Mouse (Mus musculus): ENCODE data around the gene Adprhl2. TPM values are rescaled to one million over a fixed set of nuclear protein-coding genes. Genes with fewer than 3 reads are reported as not detected.

Adprhl2 gene
- polyA plus RNA-seq, 1 experiment, result 37.7 TPM

DNA sequence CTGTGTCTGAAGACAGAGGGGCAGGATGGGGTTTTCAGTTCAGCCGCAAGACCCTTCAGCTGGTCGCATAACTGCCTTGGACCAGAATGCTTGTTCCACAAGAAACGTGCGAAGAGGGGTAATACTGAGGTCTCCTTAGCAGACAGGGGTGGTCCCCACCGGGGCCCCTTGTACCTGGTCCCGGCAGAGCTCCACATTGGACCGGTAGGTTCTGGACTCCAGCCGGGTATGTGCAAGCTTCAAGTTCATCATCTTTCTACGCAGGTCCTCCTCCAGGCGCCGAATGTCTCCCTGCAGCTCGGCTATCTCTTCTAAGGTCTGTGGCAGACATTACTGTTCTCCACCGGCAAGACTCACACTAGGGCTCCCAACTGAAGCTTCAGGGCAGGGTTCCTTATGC lies 1.1 kb upstream of the Adprhl2 start:
- Histone ChIP-seq H3K4me1 (ENCODE audit: control insufficient read depth, insufficient read depth, low read length) (no peaks in the 10 kb centered on the region; the same call in 1 of the 2 replicates), H3K27ac (ENCODE audit: insufficient read depth, low read length) (no peak overlapping the region), H3K4me3 (ENCODE audit: insufficient read depth, low read length) (no peak overlapping the region)
- TF ChIP-seq POLR2A (IDR thresholded peaks at IDR 0.05; ENCODE audit: extremely low read depth, insufficient read depth, low read length) (no peak), CTCF (IDR thresholded peaks at IDR 0.05; ENCODE audit: extremely low read depth, insufficient read depth, low read length) (no peak)

DNA sequence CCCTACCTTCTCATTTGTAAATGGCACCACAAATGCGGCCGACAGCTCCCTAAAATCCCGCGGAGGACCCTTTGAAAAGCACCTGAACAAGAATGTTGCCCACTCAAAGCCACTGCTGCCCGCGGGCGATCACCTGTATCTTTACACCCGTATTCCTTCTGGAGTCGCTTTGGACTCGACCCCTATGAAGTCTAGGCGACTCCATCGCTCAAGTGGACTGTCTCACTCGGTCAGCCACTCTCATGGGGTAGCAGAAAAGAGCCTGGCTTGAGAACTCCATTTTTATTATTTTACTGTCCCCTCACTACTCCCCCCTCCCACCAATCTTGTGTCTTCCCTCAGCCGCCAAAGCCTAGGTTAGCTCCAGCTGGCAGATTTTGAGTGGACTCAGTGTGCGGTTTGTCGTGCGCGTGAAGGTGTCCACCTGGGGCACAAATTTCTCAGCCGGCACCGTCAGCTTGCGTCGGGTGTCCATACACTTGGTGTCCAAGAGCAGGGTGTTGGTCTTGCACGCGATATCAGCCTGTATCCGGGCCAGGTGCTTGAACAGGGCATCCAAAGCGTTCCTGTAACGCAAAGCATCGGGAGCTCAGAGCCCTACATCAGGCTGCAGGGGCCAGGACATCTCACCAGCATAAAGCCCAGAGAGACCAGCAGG lies 480 bp upstream of the Adprhl2 start:
- no peak overlapping the region for H3K27ac ChIP-seq (ENCODE audit: insufficient read depth, low read length)
- H3K4me1 ChIP-seq (ENCODE audit: control insufficient read depth, insufficient read depth, low read length), result no peaks in the 10 kb centered on the region; the same call in 1 of the 2 replicates
- peak overlapping the region; percentile 48; the same call in 1 of the 2 replicates for H3K4me3 ChIP-seq (ENCODE audit: insufficient read depth, low read length)
- no peak for TF ChIP-seq CTCF (IDR thresholded peaks at IDR 0.05; ENCODE audit: extremely low read depth, insufficient read depth, low read length)
- no peak for TF ChIP-seq POLR2A (IDR thresholded peaks at IDR 0.05; ENCODE audit: extremely low read depth, insufficient read depth, low read length)

GRCm38 (mm10) chr4:126319806-126320205 lies 1.7 kb downstream of the Adprhl2 start:
- Histone ChIP-seq H3K4me1 (ENCODE audit: control insufficient read depth, insufficient read depth, low read length) (no peaks in the 10 kb centered on the region; the same call in 1 of the 2 replicates), H3K4me3 (ENCODE audit: insufficient read depth, low read length) (no peak overlapping the region), H3K27ac (ENCODE audit: insufficient read depth, low read length) (no peak overlapping the region)
- TF ChIP-seq CTCF (IDR thresholded peaks at IDR 0.05; ENCODE audit: extremely low read depth, insufficient read depth, low read length) (no peak), POLR2A (IDR thresholded peaks at IDR 0.05; ENCODE audit: extremely low read depth, insufficient read depth, low read length) (no peak)

GRCm38 (mm10) chr4:126316443-126317040 lies 5.0 kb downstream of the Adprhl2 start:
- Histone ChIP-seq H3K4me1 (ENCODE audit: control insufficient read depth, insufficient read depth, low read length) (no peaks in the 10 kb centered on the region; the same call in 1 of the 2 replicates), H3K27ac (ENCODE audit: insufficient read depth, low read length) (no peak overlapping the region), H3K4me3 (ENCODE audit: insufficient read depth, low read length) (no peak overlapping the region)
- TF ChIP-seq POLR2A (IDR thresholded peaks at IDR 0.05; ENCODE audit: extremely low read depth, insufficient read depth, low read length) (no peak), CTCF (IDR thresholded peaks at IDR 0.05; ENCODE audit: extremely low read depth, insufficient read depth, low read length) (no peak)

- no peak overlapping the region for H3K4me3 ChIP-seq (ENCODE audit: insufficient read depth, low read length)
- TF ChIP-seq POLR2A (IDR thresholded peaks at IDR 0.05; ENCODE audit: extremely low read depth, insufficient read depth, low read length), result no peak
- TF ChIP-seq CTCF (IDR thresholded peaks at IDR 0.05; ENCODE audit: extremely low read depth, insufficient read depth, low read length), result no peak
- no peaks in the 10 kb centered on the region; the same call in 1 of the 2 replicates for H3K4me1 ChIP-seq (ENCODE audit: control insufficient read depth, insufficient read depth, low read length)
- no peak overlapping the region for H3K27ac ChIP-seq (ENCODE audit: insufficient read depth, low read length)
Observed at GRCm38 (mm10) chr4:126315931-126316330, 5.6 kb downstream of the Adprhl2 start.

DNA sequence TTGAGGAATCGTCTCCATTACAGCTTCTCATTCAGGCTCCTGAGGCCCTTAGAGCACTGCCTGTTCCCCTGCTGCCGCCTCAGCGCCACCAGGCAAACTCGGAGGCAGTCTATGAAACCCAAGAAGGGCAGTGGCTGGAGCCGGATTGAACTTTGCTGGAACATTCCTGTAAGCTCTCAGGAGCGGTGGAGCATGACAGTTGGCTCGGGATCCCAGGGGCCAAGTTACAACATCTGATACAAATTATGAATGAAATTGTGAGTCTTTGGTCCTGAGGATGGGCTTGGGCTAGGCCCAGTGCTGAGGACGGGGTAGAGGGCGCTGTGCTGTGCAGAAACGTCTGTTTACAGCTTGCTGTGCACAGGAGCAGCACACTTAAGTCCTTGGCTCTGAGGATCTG lies 7.1 kb downstream of the Adprhl2 start:
- no peak overlapping the region for H3K27ac ChIP-seq (ENCODE audit: insufficient read depth, low read length)
- no peak overlapping the region for H3K4me3 ChIP-seq (ENCODE audit: insufficient read depth, low read length)
- no peaks in the 10 kb centered on the region for H3K4me1 ChIP-seq (ENCODE audit: control insufficient read depth, insufficient read depth, low read length)
- TF ChIP-seq POLR2A (IDR thresholded peaks at IDR 0.05; ENCODE audit: extremely low read depth, insufficient read depth, low read length) (no peak), CTCF (IDR thresholded peaks at IDR 0.05; ENCODE audit: extremely low read depth, insufficient read depth, low read length) (no peak)

DNA sequence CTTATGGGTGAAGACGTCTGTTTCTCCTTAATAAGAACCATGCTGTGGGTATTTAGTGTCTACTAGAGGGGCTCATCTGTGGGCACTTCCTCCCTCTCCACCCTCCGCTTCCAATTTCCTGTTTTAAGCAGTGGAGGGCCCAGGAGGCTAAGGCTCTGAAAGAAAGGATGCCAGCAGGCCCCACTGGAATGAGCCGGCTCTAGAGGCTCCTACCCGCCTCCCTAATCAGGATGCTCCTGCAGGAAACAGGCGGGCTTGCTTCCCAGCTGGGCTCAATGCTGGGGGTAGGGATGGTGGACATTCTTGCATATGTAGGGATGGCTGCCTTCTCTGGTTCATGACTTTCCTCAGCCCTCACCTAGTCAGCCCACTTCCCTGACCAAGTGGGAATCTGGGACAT lies 8.3 kb downstream of the Adprhl2 start:
- no peak overlapping the region for H3K27ac ChIP-seq (ENCODE audit: insufficient read depth, low read length)
- no peak overlapping the region for H3K4me3 ChIP-seq (ENCODE audit: insufficient read depth, low read length)
- no peaks in the 10 kb centered on the region for H3K4me1 ChIP-seq (ENCODE audit: control insufficient read depth, insufficient read depth, low read length)
- TF ChIP-seq POLR2A (IDR thresholded peaks at IDR 0.05; ENCODE audit: extremely low read depth, insufficient read depth, low read length) (no peak), CTCF (IDR thresholded peaks at IDR 0.05; ENCODE audit: extremely low read depth, insufficient read depth, low read length) (no peak)

GRCm38 (mm10) chr4:126311566-126312200 lies 9.8 kb downstream of the Adprhl2 start:
- H3K4me1 ChIP-seq (ENCODE audit: control insufficient read depth, insufficient read depth, low read length), result no peaks in the 10 kb centered on the region
- H3K27ac ChIP-seq (ENCODE audit: insufficient read depth, low read length), result no peak overlapping the region
- no peak for TF ChIP-seq CTCF (IDR thresholded peaks at IDR 0.05; ENCODE audit: extremely low read depth, insufficient read depth, low read length)
- no peak for TF ChIP-seq POLR2A (IDR thresholded peaks at IDR 0.05; ENCODE audit: extremely low read depth, insufficient read depth, low read length)
- no peak overlapping the region for H3K4me3 ChIP-seq (ENCODE audit: insufficient read depth, low read length)

DNA sequence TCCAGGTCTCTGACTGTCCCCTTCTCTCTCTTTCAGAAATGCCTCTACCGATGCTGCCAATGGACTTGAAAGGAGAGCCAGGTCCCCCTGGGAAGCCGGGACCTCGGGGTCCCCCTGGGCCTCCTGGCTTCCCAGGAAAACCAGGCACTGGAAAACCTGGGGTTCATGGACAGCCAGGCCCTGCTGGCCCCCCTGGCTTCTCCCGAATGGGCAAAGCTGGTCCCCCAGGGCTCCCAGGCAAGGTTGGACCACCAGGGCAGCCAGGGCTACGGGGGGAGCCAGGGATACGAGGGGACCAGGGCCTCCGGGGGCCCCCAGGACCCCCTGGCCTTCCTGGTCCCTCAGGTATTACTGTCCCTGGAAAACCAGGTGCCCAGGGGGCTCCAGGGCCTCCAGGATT lies 11.2 kb downstream of the Adprhl2 start:
- Histone ChIP-seq H3K27ac (ENCODE audit: insufficient read depth, low read length) (no peak overlapping the region), H3K4me1 (ENCODE audit: control insufficient read depth, insufficient read depth, low read length) (no peaks in the 10 kb centered on the region), H3K4me3 (ENCODE audit: insufficient read depth, low read length) (no peak overlapping the region)
- no peak for TF ChIP-seq CTCF (IDR thresholded peaks at IDR 0.05; ENCODE audit: extremely low read depth, insufficient read depth, low read length)
- TF ChIP-seq POLR2A (IDR thresholded peaks at IDR 0.05; ENCODE audit: extremely low read depth, insufficient read depth, low read length), result no peak

GRCm38 (mm10) chr4:126309922-126310309 lies 11.6 kb downstream of the Adprhl2 start:
- H3K4me1 ChIP-seq (ENCODE audit: control insufficient read depth, insufficient read depth, low read length), result no peaks in the 10 kb centered on the region
- H3K27ac ChIP-seq (ENCODE audit: insufficient read depth, low read length), result no peak overlapping the region
- peak; percentile 83 for TF ChIP-seq CTCF (IDR thresholded peaks at IDR 0.05; ENCODE audit: extremely low read depth, insufficient read depth, low read length)
- TF ChIP-seq POLR2A (IDR thresholded peaks at IDR 0.05; ENCODE audit: extremely low read depth, insufficient read depth, low read length), result no peak
- H3K4me3 ChIP-seq (ENCODE audit: insufficient read depth, low read length), result no peak overlapping the region
